Mouse (Mus musculus): ENCODE measurements around the gene Tanc2. TPM values are rescaled to one million over a fixed set of nuclear protein-coding genes. Genes with fewer than 3 reads are reported as not detected.
A peak's percentile ranks its signal among the peaks of the same experiment; 100 is the strongest.

The Tanc2 gene
- 17.9 and 19.0 TPM in 2 replicates for polyA plus RNA-seq (2016; fragmentation: Nextera tagmentation; extraction: Ambion mirVana)

DNA sequence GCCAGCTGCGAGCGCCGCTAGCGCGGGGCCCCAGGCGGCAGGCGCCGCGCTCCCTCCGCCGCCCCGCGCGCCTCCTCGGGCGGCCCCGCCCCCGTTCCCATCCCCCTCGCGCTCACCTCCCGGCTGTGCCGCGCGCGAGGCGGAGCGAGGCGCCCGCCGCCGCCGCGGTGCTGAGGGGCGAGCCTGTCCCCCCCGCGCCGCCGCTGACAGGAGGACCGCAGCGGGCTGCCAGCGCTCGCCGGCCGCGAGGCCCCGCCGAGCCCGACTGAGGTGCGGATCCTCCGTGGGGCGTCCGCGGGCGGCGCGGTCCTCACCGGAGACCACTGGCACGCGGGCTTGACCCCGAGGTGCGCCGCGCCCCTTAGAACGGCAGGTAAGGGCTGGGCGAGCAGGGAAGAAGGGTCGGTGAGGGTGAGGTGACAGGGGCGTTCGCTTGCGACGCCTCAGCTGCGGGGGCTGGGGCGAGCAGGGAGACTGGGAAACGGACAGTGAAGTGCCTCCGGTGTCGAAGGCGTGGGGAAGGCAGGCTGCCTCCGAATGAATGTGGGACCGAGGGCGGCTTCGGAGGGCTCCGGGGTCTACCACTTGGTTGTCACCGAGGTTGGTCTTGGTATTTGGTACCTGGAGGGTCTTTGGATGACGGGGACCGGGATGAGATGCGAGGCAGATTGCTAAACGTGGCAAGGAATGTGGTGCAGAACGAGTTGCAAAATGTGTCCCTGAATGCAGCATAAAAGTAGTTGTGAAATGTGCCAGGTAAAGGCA, at the start of gene Tanc2:
Gene Tanc2 (plus strand): TSS at position 110 of the 765 bp plus-strand sequence.
- Histone ChIP-seq H3K9me3 (no peaks in the 10 kb centered on the region), H3K27me3 (no peaks in the 10 kb centered on the region), H3K4me2 (replicated peaks) (peak within 1 kb of the TSS; percentile 84), H3K36me3 (no peaks in the 10 kb centered on the region), H3K27ac (replicated peaks) (peak within 1 kb of the TSS; percentile 95), H3K4me3 (peak within 1 kb of the TSS; percentile 90), H3K4me1 (peaks cover 3% of the 10 kb centered on the region), H3K9ac (replicated peaks) (peak within 1 kb of the TSS; percentile 95)
- no peak for ATAC-seq (ENCODE audit: low FRiP score, low read depth)
- WGBS: under 1% methylated on average over 64 of the region's 87 CpGs

DNA sequence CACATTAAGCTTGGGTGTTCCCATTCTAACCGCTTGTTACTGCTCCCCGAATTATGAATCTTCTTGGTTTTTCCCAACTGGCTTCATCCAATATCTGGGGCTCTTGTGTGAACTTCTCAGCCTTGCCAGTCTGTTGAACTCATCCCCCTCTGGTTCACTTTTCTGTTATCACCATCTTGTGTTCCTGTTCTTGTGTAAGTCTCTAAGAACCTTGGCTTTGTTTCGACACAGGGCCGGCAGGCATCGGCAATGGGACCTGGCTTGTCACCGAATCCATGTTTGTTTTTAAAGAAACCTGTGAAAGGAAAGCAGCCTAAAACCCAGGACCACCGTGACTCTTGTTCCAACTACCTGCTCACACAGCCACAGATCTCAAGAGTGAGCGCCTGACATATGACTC, 49.0 kb upstream of the Tanc2 start:
- H3K9ac ChIP-seq (replicated peaks): no peak overlapping the region
- 89% methylated on average over 8 of the region's 8 CpGs for WGBS
- no peak overlapping the region for H3K4me3 ChIP-seq
- H3K9me3 ChIP-seq: no peaks in the 10 kb centered on the region
- H3K4me1 ChIP-seq: 0 out of 2 replicates have a peak, but pooled peaks cover 3% of the 10 kb centered on the region
- no peak for ATAC-seq (ENCODE audit: low FRiP score, low read depth)
- no peak overlapping the region for H3K4me2 ChIP-seq (replicated peaks)
- no peak overlapping the region for H3K27ac ChIP-seq (replicated peaks)
- no peaks in the 10 kb centered on the region for H3K27me3 ChIP-seq
- no peaks in the 10 kb centered on the region for H3K36me3 ChIP-seq

DNA sequence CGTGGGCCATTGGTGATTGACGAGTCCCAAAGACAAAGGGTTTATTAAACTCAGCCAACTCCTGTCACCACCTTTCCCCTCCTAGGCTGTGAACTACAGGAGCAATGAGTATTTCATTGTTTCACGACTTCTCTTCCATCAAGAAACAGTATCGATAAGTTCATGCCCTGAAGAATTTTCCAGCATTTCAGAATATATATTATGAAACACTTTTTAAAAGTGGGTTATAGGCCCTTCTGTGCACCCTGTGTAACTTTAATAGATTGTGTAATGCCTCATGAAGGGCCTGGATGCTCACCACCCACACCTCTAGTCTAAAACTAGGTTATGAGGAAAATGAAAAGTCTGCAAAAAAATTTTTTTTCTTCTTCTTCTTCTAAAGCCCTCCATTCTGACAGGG, 48.4 kb upstream of the Tanc2 start:
- Histone ChIP-seq H3K9ac (replicated peaks) (no peak overlapping the region), H3K4me2 (replicated peaks) (no peak overlapping the region), H3K27me3 (no peaks in the 10 kb centered on the region), H3K9me3 (no peaks in the 10 kb centered on the region), H3K36me3 (no peaks in the 10 kb centered on the region), H3K27ac (replicated peaks) (no peak overlapping the region), H3K4me1 (0 out of 2 replicates have a peak, but pooled peaks cover 3% of the 10 kb centered on the region), H3K4me3 (no peak overlapping the region)
- 84% methylated on average over 4 of the region's 4 CpGs for WGBS
- ATAC-seq (ENCODE audit: low FRiP score, low read depth): no peak

DNA sequence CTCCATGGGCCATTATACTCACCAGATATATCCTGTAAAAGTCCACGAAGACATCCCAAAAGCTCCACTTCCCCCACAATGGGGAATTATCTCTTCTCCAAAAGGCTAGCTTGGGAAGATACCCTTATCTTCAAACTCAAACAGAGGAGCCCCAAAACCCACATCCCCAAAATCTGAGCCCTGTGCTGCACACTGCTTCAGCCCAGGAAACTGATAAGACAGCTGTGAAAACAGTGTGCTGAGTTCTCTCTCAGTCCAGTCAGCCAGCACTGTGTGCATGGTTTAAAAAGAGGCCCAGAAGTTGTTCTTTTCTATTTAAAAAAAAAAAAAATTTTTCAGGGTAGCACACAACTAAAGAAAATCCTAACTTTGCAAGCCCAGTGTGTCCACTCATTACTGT, 47.7 kb upstream of the Tanc2 start:
- Histone ChIP-seq H3K9ac (replicated peaks) (no peak overlapping the region), H3K4me1 (0 out of 2 replicates have a peak, but pooled peaks cover 3% of the 10 kb centered on the region), H3K27ac (replicated peaks) (no peak overlapping the region), H3K9me3 (no peaks in the 10 kb centered on the region), H3K27me3 (no peaks in the 10 kb centered on the region), H3K4me2 (replicated peaks) (no peak overlapping the region), H3K4me3 (no peak overlapping the region), H3K36me3 (no peaks in the 10 kb centered on the region)
- no peak for ATAC-seq (ENCODE audit: low FRiP score, low read depth)
- 68% methylated on average over 1 of the region's 1 CpGs for WGBS

DNA sequence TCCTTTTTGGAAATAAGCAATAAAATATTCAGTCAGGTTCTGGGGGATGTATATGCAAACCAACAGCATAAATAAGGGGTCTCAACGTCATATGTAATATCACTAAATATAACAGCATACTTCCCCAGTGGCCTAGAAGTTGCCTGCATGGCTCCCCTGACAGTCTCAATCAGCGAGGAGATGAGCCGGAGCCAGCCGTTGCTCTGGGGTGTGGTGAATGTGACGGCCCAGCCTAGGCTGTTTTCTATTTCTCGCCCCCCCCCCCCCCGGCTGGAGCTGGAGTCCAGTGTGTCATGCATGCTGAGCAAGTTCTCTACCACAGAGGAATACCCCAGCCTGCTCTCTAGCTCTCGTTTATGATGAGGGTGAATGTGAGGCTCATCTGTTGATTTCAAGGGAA, 44.0 kb upstream of the Tanc2 start:
- no peak overlapping the region for H3K4me3 ChIP-seq
- no peak for ATAC-seq (ENCODE audit: low FRiP score, low read depth)
- H3K27me3 ChIP-seq: no peaks in the 10 kb centered on the region
- H3K27ac ChIP-seq (replicated peaks): no peak overlapping the region
- H3K4me2 ChIP-seq (replicated peaks): no peak overlapping the region
- H3K36me3 ChIP-seq: no peaks in the 10 kb centered on the region
- no peak overlapping the region for H3K9ac ChIP-seq (replicated peaks)
- 0 out of 2 replicates have a peak, but pooled peaks cover 3% of the 10 kb centered on the region for H3K4me1 ChIP-seq
- WGBS: 51% methylated on average over 8 of the region's 8 CpGs
- H3K9me3 ChIP-seq: no peaks in the 10 kb centered on the region

DNA sequence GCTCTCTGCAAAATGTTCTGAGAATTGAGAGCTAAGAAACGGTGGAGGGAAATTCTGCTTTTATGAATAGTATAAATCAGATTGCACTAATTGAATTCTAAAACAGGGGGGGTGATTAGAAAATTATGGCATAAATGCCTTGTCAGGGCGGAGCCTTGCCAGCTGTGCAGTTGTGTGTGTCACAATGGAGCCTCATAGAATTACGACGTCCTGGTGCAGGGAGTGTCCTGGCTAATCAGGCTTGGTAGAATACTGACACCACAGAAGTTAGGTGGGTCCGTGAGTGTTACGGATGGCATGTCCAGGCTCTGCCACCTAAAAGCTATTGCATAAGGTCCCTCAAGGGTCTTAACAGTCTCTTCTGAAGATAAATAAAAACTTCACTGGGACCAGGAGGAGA, 43.4 kb upstream of the Tanc2 start:
- WGBS: 63% methylated on average over 6 of the region's 6 CpGs

DNA sequence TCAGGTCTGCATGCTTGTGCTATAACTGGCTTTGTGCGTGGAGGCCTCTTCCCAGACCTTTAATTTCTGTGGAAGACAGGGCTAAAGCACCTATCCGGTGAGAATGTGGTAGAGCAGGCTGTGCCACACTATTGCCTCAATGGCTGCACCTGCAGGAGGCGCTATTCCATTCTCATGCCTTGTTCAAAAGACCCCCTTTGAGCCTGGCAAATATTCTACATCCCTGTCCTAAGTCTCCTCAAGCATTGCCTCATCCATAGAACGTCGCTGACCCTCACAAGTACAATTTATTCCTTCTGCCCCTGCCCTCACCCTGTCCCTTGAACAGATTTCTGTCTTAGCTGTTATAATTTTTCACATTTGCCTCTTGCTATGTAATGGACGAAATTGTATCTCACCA, 41.4 kb upstream of the Tanc2 start:
- Histone ChIP-seq H3K9me3 (no peaks in the 10 kb centered on the region), H3K4me3 (no peak overlapping the region), H3K27ac (replicated peaks) (no peak overlapping the region), H3K36me3 (no peaks in the 10 kb centered on the region), H3K27me3 (no peaks in the 10 kb centered on the region), H3K4me2 (replicated peaks) (no peak overlapping the region), H3K9ac (replicated peaks) (no peak overlapping the region), H3K4me1 (no peaks in the 10 kb centered on the region)
- 86% methylated on average over 6 of the region's 6 CpGs for WGBS
- ATAC-seq (ENCODE audit: low FRiP score, low read depth): no peak

More for the DNA sequence above, 43.4 kb upstream of the Tanc2 start:
- H3K4me1 ChIP-seq: 0 out of 2 replicates have a peak, but pooled peaks cover 3% of the 10 kb centered on the region
- H3K9ac ChIP-seq (replicated peaks): no peak overlapping the region
- no peaks in the 10 kb centered on the region for H3K27me3 ChIP-seq
- no peak for ATAC-seq (ENCODE audit: low FRiP score, low read depth)
- H3K9me3 ChIP-seq: no peaks in the 10 kb centered on the region
- no peak overlapping the region for H3K4me2 ChIP-seq (replicated peaks)
- H3K4me3 ChIP-seq: no peak overlapping the region
- no peaks in the 10 kb centered on the region for H3K36me3 ChIP-seq
- no peak overlapping the region for H3K27ac ChIP-seq (replicated peaks)

DNA sequence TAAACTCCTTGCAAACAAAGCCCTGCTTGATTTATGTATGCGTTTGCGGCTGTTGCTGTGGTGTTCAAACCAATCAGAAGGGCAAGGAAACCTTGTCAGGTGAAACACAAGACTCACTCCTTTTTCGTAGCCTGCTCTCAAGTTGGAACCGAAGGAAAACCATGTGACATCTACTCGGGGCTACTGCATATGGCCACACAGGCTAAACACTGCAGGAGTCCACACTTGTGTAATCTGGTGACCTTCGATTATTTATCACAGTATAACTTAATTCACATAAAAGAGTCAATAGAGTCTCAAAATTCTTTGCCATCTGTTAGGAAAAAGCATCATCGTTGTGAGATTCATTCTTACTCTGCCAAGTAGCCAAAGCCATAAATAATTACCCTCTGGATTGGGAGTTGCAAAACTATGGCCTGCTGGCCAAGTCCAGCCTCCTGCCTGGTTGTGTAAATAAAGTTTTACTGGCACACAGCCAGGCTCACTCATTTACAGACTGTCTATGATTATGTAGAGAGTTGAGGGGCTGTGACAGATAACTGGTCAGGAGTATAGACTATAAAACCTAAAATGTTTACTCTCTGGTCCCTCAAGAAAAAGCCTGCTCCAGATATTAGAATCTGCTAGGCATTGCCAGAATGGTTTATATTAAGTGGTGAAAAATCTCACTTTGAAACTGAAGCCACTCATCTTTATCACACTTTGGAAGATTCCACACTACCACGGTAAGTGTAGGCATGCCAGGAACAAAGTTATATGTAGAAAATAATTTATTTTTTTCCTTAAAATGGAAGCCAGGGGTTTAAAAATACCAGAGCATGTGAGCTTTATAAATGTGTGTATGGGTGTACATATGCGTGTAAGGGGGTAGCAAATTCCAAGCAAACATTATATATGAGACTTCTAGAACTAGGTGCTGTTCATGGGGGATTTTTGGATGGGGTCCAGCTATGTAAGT, 40.3 kb upstream of the Tanc2 start:
- Histone ChIP-seq H3K9me3 (no peaks in the 10 kb centered on the region), H3K9ac (replicated peaks) (no peak overlapping the region), H3K27me3 (no peaks in the 10 kb centered on the region), H3K4me3 (no peak overlapping the region), H3K36me3 (no peaks in the 10 kb centered on the region), H3K4me1 (no peaks in the 10 kb centered on the region), H3K4me2 (replicated peaks) (no peak overlapping the region), H3K27ac (replicated peaks) (no peak overlapping the region)
- ATAC-seq (ENCODE audit: low FRiP score, low read depth): no peak
- WGBS: 87% methylated on average over 9 of the region's 9 CpGs

DNA sequence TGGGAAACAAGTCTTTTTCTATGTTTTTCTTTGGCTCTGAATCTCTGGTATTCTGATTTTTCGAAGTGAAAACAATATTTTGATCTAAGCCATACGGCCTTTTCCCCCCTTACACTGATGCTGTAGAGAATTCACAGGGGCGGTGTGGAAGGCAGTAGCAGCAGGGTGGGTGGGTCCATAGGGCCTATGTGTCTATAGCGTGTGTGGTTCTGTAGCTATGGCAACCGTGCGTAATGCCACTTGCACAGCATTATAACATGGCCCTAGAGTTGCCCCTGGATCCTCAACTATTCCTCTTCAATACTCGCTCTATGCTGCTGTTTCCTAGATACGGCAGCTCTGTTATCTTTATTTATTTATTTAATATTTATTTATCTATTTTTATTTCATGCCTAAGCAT, 32.5 kb upstream of the Tanc2 start:
- Histone ChIP-seq H3K4me3 (no peak overlapping the region), H3K27me3 (no peaks in the 10 kb centered on the region), H3K27ac (replicated peaks) (no peak overlapping the region), H3K4me2 (replicated peaks) (no peak overlapping the region), H3K4me1 (peaks cover 9% of the 10 kb centered on the region), H3K9me3 (no peaks in the 10 kb centered on the region), H3K9ac (replicated peaks) (no peak overlapping the region), H3K36me3 (no peaks in the 10 kb centered on the region)
- 0 out of 2 replicates have a peak, but pooled peaks have one; percentile 56 for ATAC-seq (ENCODE audit: low FRiP score, low read depth)
- 47% methylated on average over 8 of the region's 8 CpGs for WGBS

DNA sequence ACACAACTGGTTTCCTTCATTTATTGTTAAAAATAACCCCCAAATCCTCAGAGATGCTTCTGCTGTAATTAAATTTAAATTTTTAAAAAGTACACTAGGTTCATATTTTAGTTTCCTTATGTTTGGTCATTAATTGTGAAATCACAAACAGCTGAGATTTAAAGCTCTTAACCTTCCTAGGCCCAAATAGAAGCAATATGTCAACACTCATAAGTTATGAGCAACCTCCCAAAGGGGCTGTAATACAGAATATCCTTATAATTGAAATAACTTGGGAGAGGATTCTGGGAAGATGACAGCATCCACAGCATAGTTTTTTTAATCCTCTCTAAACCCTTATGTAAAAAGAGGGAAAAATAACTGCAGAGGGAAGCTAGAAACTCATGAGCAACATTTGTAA, 31.7 kb upstream of the Tanc2 start:
- ATAC-seq (ENCODE audit: low FRiP score, low read depth): no peak
- Histone ChIP-seq H3K27me3 (no peaks in the 10 kb centered on the region), H3K4me3 (no peak overlapping the region), H3K9ac (replicated peaks) (no peak overlapping the region), H3K4me2 (replicated peaks) (no peak overlapping the region), H3K4me1 (peaks cover 9% of the 10 kb centered on the region), H3K27ac (replicated peaks) (no peak overlapping the region), H3K36me3 (no peaks in the 10 kb centered on the region), H3K9me3 (no peaks in the 10 kb centered on the region)

DNA sequence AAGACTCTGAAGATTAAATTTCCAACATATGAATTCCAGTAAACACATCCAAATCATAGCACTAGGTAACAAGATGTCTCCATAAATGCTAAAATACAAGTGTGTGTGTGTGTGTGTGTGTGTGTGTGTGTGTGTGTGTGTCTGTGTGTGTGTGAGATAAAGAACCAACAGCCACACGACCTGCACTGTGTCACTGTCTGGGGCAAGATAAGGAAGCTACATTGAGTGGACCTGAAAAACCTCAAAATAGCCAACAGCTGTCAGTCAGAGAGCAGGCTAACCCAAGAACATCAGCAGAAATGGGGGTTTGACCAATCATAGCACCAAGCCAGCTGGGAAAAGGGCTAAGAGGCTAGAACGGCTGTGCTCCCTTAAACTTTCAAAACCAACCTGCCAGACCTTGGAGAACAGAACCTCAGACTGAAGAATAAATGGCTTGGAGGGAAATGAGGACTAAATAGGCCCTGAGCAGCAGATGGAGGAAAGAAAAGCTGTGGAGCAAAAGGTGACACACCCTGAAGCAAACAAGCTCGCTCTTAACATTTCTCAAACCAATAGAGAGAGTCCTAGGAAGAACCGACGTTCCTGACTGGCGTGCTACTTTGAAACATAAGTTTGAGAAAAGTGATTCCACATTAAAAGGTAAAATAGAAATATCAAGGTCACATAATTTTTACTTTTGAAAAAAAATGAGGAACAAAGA, 30.8 kb upstream of the Tanc2 start:
- Histone ChIP-seq H3K4me2 (replicated peaks) (no peak overlapping the region), H3K36me3 (no peaks in the 10 kb centered on the region), H3K27me3 (no peaks in the 10 kb centered on the region), H3K4me3 (no peak overlapping the region), H3K9ac (replicated peaks) (no peak overlapping the region), H3K27ac (replicated peaks) (no peak overlapping the region), H3K4me1 (peaks cover 9% of the 10 kb centered on the region), H3K9me3 (no peaks in the 10 kb centered on the region)
- WGBS: 84% methylated on average over 6 of the region's 6 CpGs
- no peak for ATAC-seq (ENCODE audit: low FRiP score, low read depth)

All from midbrain, embryonic 12.5 days (tissue).